Mouse (Mus musculus) liver, embryonic 16.5 days (tissue): ENCODE data around the gene Gtf2a1l. TPM values are rescaled to one million over a fixed set of nuclear protein-coding genes. Genes with fewer than 3 reads are reported as not detected.

Experiments
- ATAC-seq: fragments of 200-750 bp; cut with Nextera tagmentation; 2 replicates; pipeline ENCODE4 v1.8.0; 2017; ENCODE audit warnings: low read depth, mild to moderate bottlenecking, moderate number of reproducible peaks, moderate library complexity
- H3K27ac ChIP-seq: fragments of 300-500 bp; sonication (generic); 2 replicates; pipeline ENCODE4 v1.5.1; 2014; ENCODE audit warnings: mild to moderate bottlenecking, low read length
- H3K27me3 ChIP-seq: fragments of 300-500 bp; sonication (generic); 2 replicates; pipeline ENCODE4 v1.6.1; 2014; ENCODE audit warnings: low read depth, low read length, mixed read lengths; ENCODE audit not compliant: control insufficient read depth, insufficient read depth
- H3K36me3 ChIP-seq: fragments of 300-500 bp; sonication (generic); 2 replicates; pipeline ENCODE4 v1.6.1; 2014; ENCODE audit warnings: mild to moderate bottlenecking; ENCODE audit not compliant: control insufficient read depth, insufficient read depth
- H3K4me1 ChIP-seq: fragments of 300-500 bp; sonication (generic); 2 replicates; pipeline ENCODE4 v1.6.1; 2014; ENCODE audit warnings: low read depth, low read length, mixed read lengths; ENCODE audit not compliant: control insufficient read depth
- H3K4me2 ChIP-seq: fragments of 300-500 bp; sonication (generic); 2 replicates; pipeline ENCODE4 v1.6.1; 2014; ENCODE audit warnings: low read depth, low read length, mixed read lengths
- H3K4me3 ChIP-seq: fragments of 300-500 bp; sonication (generic); 2 replicates; pipeline ENCODE4 v1.5.1; 2014; ENCODE audit warnings: low read depth, mild to moderate bottlenecking, low read length
- H3K9ac ChIP-seq: fragments of 300-500 bp; sonication (generic); 2 replicates; pipeline ENCODE4 v1.6.1; 2014; ENCODE audit warnings: low read depth, low read length
- H3K9me3 ChIP-seq: fragments of 300-500 bp; sonication (generic); replicated peaks from 2 replicates; pipeline ENCODE4 v1.6.1; 2016; ENCODE audit warnings: low read length; ENCODE audit not compliant: control insufficient read depth
- WGBS: fragments of 180-500 bp; shearing (Covaris S2); extraction: QIAGEN DNeasy Blood & Tissue Kit; methylation state at CpG from one replicate; pipeline ENCODE4 v1.1.7; 2014; ENCODE audit not compliant: insufficient replicate concordance; 5-methylcytosine and 5-hydroxymethylcytosine counted together
- polyA plus RNA-seq: library from polyadenylated mRNA; unstranded; fragments of >200 nt; fragmentation: Nextera tagmentation; extraction: Ambion mirVana; gene quantifications from 2 replicates; pipeline ENCODE4 v1.2.1, GENCODE M21; 2015

Gene Gtf2a1l
- polyA plus RNA-seq, 1 experiment from 2014 or later = not detected

DNA sequence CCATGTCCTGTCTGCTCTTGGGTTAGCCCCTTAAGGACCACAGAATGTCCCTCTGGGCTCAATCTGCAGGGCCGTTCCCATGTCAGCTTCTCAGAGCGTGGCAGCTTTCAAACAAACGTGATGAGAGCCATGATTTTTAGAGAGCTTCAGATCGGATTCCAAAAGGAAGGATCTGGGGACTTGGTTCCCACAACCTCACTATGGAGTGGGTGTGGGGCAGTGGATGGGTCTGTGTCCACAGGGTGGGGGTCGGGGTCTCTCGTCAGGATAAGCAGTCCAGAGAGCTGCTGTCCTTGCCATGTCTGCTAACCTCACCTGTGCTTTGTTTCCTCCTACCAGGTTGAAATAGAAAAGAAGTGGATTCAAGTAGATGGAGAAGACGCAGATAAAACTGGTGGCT is 23.6 kb upstream of the Gtf2a1l start:
- Histone ChIP-seq H3K27me3 (no peaks in the 10 kb centered on the region), H3K4me2 (no peak overlapping the region), H3K27ac (no peak overlapping the region), H3K4me3 (no peak overlapping the region), H3K9me3 (no peaks in the 10 kb centered on the region), H3K9ac (no peak overlapping the region), H3K4me1 (no peaks in the 10 kb centered on the region), H3K36me3 (no peaks in the 10 kb centered on the region)
- no peak for ATAC-seq
- WGBS = 68% methylated on average over 7 of the region's 7 CpGs

DNA sequence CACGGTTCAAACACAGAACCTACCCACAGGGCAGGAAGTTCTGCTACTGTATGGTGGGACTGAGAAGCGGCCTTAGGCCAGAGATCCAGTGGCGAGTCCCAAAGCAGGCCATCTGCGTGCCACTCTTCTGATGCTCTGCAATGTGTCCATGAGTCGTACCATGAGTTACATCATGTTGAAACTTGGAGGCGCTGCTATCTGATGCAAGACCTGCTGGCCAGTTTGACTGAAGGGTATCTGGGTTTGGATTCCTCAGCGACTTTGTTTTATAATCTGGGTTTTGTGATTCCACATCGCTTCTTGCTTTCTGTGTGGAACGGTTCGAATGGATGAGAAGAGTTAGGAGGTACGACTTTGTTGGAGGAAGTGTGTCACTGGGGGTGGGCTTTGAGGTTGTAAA is 23.2 kb upstream of the Gtf2a1l start:
- no peaks in the 10 kb centered on the region for H3K4me1 ChIP-seq
- H3K9me3 ChIP-seq = no peaks in the 10 kb centered on the region
- no peak overlapping the region for H3K4me2 ChIP-seq
- no peaks in the 10 kb centered on the region for H3K36me3 ChIP-seq
- H3K4me3 ChIP-seq = no peak overlapping the region
- ATAC-seq = no peak
- WGBS = 70% methylated on average over 11 of the region's 11 CpGs
- no peak overlapping the region for H3K27ac ChIP-seq
- no peaks in the 10 kb centered on the region for H3K27me3 ChIP-seq
- H3K9ac ChIP-seq = no peak overlapping the region

DNA sequence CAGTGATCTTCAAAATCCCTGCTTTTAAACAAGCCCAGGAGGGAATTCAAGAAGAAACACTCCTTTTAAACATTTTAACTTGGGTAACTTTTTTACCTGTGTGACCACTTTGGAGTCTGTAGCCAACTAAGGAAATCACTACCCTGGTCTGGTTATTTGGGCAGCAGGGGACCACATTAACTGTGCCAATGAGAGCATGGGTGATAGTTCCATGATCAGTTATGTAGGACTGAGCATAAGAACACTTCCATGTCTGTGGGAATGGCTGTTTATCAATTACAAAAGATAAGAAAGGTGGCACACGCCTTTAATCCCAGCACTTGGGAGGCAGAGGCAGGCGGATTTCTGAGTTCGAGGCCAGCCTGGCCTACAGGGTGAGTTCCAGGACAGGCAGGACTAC is 21.3 kb upstream of the Gtf2a1l start:
- ATAC-seq = no peak
- Histone ChIP-seq H3K4me3 (no peak overlapping the region), H3K27me3 (no peaks in the 10 kb centered on the region), H3K27ac (no peak overlapping the region), H3K36me3 (no peaks in the 10 kb centered on the region), H3K9ac (no peak overlapping the region), H3K4me1 (no peaks in the 10 kb centered on the region), H3K9me3 (no peaks in the 10 kb centered on the region), H3K4me2 (no peak overlapping the region)
- WGBS = 59% methylated on average over 3 of the region's 3 CpGs

DNA sequence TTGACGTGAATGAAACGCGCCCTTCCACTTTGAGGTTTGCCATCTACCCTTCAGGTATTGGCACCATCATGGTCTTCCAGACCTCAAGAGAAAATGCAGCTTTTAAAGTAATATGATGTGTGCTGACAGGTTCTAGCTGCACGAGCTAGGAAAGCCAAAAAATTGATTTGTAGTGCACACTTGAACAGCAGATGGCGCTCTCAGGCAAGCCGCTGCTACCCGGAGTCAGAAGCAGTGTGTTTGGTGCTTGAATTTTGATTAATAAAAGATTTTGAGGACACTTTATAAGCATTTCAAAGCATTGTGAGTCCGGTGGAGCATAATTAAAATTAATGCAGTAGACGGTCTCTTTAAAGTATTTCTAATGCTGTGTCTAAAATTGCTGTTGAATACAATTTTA is 16.4 kb upstream of the Gtf2a1l start:
- Histone ChIP-seq H3K4me2 (no peak overlapping the region), H3K36me3 (no peaks in the 10 kb centered on the region), H3K4me1 (no peaks in the 10 kb centered on the region), H3K9ac (no peak overlapping the region), H3K9me3 (no peaks in the 10 kb centered on the region), H3K27ac (no peak overlapping the region), H3K4me3 (no peak overlapping the region), H3K27me3 (no peaks in the 10 kb centered on the region)
- ATAC-seq = no peak
- 5% methylated on average over 9 of the region's 9 CpGs for WGBS

DNA sequence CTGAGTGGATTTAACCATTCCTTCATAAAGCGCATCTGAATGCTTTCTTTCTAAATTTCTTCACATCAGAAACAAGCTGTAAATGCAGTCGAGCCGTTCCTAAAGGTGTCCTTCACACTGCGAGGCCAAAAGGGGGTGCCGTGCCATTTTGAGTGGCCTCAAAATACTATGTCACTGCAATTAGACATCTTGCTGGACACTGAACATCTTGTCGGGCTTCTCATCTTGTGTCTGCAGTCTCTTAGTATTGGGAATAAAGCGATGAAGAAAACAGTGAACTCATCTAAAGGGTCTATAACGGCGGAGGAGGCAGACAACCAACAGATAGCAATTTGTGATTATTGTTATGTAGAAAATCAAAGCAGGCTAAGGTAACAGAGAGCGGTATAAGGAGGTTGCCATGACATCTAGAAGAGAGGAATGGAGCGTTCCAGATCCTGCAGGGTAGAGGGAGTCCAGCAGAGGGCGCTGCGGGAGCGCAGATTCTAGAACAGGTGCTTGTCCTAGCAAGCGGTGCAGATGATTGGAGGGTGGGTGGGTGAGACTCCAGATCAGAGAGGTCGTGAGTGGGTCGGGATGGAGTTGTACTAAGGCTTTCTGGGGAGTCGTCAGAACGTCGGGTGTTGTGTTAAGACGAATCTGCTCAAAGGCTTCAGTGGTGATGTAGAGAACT is 15.6 kb upstream of the Gtf2a1l start:
- no peaks in the 10 kb centered on the region for H3K36me3 ChIP-seq
- H3K9me3 ChIP-seq = no peaks in the 10 kb centered on the region
- H3K9ac ChIP-seq = no peak overlapping the region
- 19% methylated on average over 21 of the region's 21 CpGs for WGBS
- no peak overlapping the region for H3K4me2 ChIP-seq
- no peak overlapping the region for H3K4me3 ChIP-seq
- H3K4me1 ChIP-seq = no peaks in the 10 kb centered on the region
- H3K27me3 ChIP-seq = no peaks in the 10 kb centered on the region
- no peak for ATAC-seq
- no peak overlapping the region for H3K27ac ChIP-seq

DNA sequence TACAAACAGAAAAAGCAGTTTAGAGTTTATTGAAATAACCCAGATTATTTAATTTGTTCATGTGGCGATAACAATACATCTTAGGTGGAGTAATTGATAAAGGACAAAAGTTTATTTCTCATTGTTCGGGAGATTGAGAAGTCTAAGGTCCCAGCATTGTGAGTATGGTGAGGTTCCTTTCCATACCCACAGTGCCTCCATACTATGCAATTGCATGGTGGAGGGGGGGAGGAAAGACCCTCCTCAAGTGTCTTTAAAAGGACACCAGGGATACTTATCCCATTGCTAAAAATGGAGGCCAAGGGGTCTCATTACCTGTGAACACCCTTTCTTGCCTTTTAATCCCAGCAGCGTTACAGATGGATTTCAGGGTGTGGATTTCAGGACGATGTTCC is 15.1 kb upstream of the Gtf2a1l start:
- no peaks in the 10 kb centered on the region for H3K27me3 ChIP-seq
- no peak overlapping the region for H3K9ac ChIP-seq
- H3K27ac ChIP-seq = no peak overlapping the region
- H3K36me3 ChIP-seq = no peaks in the 10 kb centered on the region
- no peaks in the 10 kb centered on the region for H3K9me3 ChIP-seq
- no peaks in the 10 kb centered on the region for H3K4me1 ChIP-seq
- ATAC-seq = no peak
- no peak overlapping the region for H3K4me3 ChIP-seq
- H3K4me2 ChIP-seq = no peak overlapping the region
- 68% methylated on average over 4 of the region's 4 CpGs for WGBS

DNA sequence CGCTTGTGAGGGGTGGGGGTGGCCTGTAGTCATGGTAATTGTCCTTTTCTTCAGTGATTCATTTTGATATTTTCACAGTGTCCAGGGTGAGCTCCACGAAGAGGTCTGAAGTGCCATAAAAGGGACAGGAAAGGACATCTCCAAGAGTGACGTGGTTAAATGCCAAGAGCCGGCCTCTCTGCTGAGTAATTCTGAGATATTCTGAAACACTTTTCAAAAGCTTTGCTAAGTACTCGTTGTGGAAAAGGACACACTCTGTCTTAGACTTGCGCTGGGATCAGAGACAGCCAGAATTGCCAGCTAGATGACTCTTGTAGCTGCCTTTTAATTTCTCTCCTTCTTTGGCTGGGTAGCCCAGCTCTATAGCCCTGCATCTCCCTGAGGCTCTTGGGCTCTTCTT is 9.9 kb upstream of the Gtf2a1l start:
- H3K27ac ChIP-seq = no peak overlapping the region
- H3K4me3 ChIP-seq = no peak overlapping the region
- ATAC-seq = no peak
- 49% methylated on average over 6 of the region's 6 CpGs for WGBS
- H3K4me1 ChIP-seq = no peaks in the 10 kb centered on the region
- no peak overlapping the region for H3K9ac ChIP-seq
- no peaks in the 10 kb centered on the region for H3K9me3 ChIP-seq
- H3K36me3 ChIP-seq = no peaks in the 10 kb centered on the region
- H3K27me3 ChIP-seq = no peaks in the 10 kb centered on the region
- H3K4me2 ChIP-seq = no peak overlapping the region

DNA sequence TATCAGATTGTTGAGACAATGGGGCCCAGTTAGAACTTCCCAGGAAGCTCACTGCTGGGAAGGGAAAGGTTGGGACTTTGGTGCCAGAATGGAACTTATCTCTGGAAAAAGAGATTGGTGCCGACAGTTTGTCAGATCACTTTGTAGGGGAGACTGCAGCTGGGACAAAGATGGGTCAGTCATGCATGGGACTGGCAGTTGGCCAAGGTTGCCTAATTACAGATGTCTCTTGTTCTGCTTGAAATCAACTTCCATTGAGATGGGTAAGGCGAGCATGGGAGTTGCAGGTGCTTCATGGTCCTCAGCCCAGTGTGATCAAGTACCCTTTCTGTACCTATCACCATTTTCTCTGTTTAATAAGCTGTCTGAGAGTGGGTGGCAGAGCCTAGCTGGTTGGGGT is 2.4 kb upstream of the Gtf2a1l start:
- WGBS = 45% methylated on average over 2 of the region's 2 CpGs
- no peak for ATAC-seq

DNA sequence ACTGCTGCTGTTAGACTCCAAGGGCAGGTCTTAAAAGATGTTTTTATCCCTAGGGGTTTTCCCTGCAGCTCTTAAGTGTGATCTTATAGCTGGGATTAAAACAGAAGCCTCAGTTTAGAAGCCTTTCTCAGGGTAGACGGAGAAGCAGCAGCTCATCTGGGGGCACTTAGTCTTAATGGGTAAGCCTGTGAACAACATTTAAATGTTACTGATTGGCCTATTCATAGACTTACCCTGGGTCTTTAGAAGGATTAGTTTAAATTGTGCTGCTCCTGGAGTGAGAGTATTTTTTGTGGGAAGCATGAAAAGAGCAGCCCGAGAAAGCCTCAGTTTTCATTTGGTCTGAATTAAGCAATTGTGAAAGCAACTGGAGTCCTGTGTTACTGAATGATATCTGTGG is 1.5 kb downstream of the Gtf2a1l start:
- Histone ChIP-seq H3K9ac (no peak overlapping the region), H3K27me3 (no peaks in the 10 kb centered on the region; the same call in 1 of the 2 replicates), H3K4me2 (no peak overlapping the region), H3K9me3 (no peaks in the 10 kb centered on the region), H3K36me3 (no peaks in the 10 kb centered on the region), H3K4me1 (no peaks in the 10 kb centered on the region), H3K4me3 (no peak overlapping the region), H3K27ac (no peak overlapping the region)
- 66% methylated on average over 2 of the region's 2 CpGs for WGBS
- no peak for ATAC-seq

More for the DNA sequence above, 2.4 kb upstream of the Gtf2a1l start:
- no peak overlapping the region for H3K9ac ChIP-seq
- no peak overlapping the region for H3K27ac ChIP-seq
- H3K4me1 ChIP-seq = no peaks in the 10 kb centered on the region
- H3K9me3 ChIP-seq = no peaks in the 10 kb centered on the region
- H3K36me3 ChIP-seq = no peaks in the 10 kb centered on the region
- H3K27me3 ChIP-seq = no peaks in the 10 kb centered on the region; the same call in 1 of the 2 replicates
- H3K4me2 ChIP-seq = no peak overlapping the region
- H3K4me3 ChIP-seq = no peak overlapping the region
